Mouse (Mus musculus): ENCODE measurements at regions not wholly inside any gene's neighbourhood (a gene's known extent, or its start where the extent isn't known, plus 50 kb on each side); places are given as distances from the start of the nearest gene placed in this dataset.

DNA sequence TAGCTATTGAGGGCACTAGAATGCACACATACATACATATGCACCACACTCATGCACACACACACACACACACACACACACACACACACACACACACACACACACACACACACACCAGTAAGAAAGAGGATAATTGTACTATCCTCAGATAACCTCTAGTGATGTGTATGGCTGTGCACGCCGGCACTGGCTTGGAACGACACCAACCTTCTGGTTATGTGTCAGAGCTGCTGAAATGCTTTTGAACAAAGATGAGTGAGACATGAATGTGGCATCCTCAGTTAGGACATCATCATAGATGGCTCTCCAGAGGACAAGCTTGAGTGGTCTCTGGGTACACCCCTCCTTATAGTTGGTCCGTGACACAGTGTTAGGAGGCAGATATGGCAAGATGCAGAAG is 173.0 kb upstream of the 3110018I06Rik start:
- no peaks in the 10 kb centered on the region for H3K36me3 ChIP-seq (ENCODE audit: control insufficient read depth, insufficient read depth, low read length)
- H3K9ac ChIP-seq (ENCODE audit: low read length), result no peak overlapping the region
- ATAC-seq (ENCODE audit: low FRiP score), result no peak
- DNase-seq (ENCODE audit: low spot score, missing footprints), result no peak
- no peak overlapping the region for H3K4me2 ChIP-seq
- no peaks in the 10 kb centered on the region for H3K4me1 ChIP-seq (ENCODE audit: control insufficient read depth, insufficient read depth, low read length)
- WGBS, result 97% methylated on average over 4 of the region's 4 CpGs
- H3K9me3 ChIP-seq (ENCODE audit: control insufficient read depth, low read length), result no peaks in the 10 kb centered on the region
- H3K4me3 ChIP-seq (ENCODE audit: low read depth, low read length), result no peak overlapping the region
- no peak overlapping the region for H3K27ac ChIP-seq (ENCODE audit: low read depth, low read length)
- H3K27me3 ChIP-seq (ENCODE audit: control insufficient read depth, insufficient read depth, low read length), result no peaks in the 10 kb centered on the region

DNA sequence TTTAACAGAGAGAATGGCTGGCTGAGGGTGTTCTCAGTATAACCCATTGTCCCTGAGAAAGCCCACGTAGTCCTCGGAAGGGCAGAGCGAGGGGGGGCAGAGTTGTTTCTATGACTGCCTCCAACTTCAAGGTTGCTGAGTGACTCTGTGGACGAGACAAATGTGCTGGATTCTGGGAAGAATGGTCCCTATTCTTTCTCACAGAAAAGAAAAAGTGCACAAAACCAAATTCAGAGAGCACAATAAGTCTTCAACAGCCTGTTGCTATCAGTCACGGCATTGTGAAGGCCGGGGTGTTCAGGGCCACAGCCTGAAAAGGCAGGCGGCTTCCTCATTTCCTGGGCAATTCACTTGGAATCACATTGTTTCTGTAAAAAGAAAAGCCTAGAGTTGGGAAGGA is 165.6 kb upstream of the 3110018I06Rik start:
- no peak for DNase-seq (ENCODE audit: low spot score, missing footprints)
- H3K36me3 ChIP-seq (ENCODE audit: control insufficient read depth, insufficient read depth, low read length), result no peaks in the 10 kb centered on the region
- H3K4me2 ChIP-seq, result no peak overlapping the region
- no peak overlapping the region for H3K4me3 ChIP-seq (ENCODE audit: low read depth, low read length)
- no peak for ATAC-seq (ENCODE audit: low FRiP score)
- H3K27me3 ChIP-seq (ENCODE audit: control insufficient read depth, insufficient read depth, low read length), result no peaks in the 10 kb centered on the region
- H3K9me3 ChIP-seq (ENCODE audit: control insufficient read depth, low read length), result no peaks in the 10 kb centered on the region
- WGBS, result 56% methylated on average over 7 of the region's 7 CpGs
- H3K4me1 ChIP-seq (ENCODE audit: control insufficient read depth, insufficient read depth, low read length), result no peaks in the 10 kb centered on the region
- no peak overlapping the region for H3K27ac ChIP-seq (ENCODE audit: low read depth, low read length)
- no peak overlapping the region for H3K9ac ChIP-seq (ENCODE audit: low read length)

DNA sequence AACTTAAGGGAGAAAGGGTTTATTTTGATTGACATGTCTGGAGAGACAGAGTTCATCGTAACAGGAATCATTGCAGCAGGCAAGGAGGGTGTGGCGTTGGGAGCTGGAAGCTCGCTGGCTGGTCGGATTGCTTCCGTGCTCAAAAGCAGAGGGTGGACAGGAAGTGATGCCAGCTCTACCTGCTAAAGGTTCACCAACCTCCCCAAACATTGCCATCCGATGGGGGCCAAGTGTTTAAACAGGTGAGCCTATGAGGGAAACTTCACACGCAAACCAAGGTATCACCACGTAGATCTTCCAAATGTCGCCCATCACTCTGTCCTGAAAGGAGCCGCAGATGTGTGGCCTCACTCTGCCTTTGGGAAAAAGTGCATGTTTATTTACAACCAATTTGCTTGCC is 162.3 kb upstream of the 3110018I06Rik start:
- DNase-seq (ENCODE audit: low spot score, missing footprints) (no peak), ATAC-seq (ENCODE audit: low FRiP score) (no peak)
- H3K4me1 ChIP-seq (ENCODE audit: control insufficient read depth, insufficient read depth, low read length), result peaks cover 4% of the 10 kb centered on the region
- WGBS, result 94% methylated on average over 10 of the region's 10 CpGs
- H3K4me3 ChIP-seq (ENCODE audit: low read depth, low read length), result no peak overlapping the region
- H3K9ac ChIP-seq (ENCODE audit: low read length), result no peak overlapping the region
- no peaks in the 10 kb centered on the region for H3K36me3 ChIP-seq (ENCODE audit: control insufficient read depth, insufficient read depth, low read length)
- no peak overlapping the region for H3K27ac ChIP-seq (ENCODE audit: low read depth, low read length)
- H3K4me2 ChIP-seq, result no peak overlapping the region
- H3K9me3 ChIP-seq (ENCODE audit: control insufficient read depth, low read length), result no peaks in the 10 kb centered on the region
- no peaks in the 10 kb centered on the region for H3K27me3 ChIP-seq (ENCODE audit: control insufficient read depth, insufficient read depth, low read length)

- Histone ChIP-seq H3K4me1 (ENCODE audit: control insufficient read depth, insufficient read depth, low read length) (peaks cover 4% of the 10 kb centered on the region), H3K9ac (ENCODE audit: low read length) (no peak overlapping the region), H3K27ac (ENCODE audit: low read depth, low read length) (no peak overlapping the region), H3K4me3 (ENCODE audit: low read depth, low read length) (no peak overlapping the region), H3K36me3 (ENCODE audit: control insufficient read depth, insufficient read depth, low read length) (no peaks in the 10 kb centered on the region), H3K27me3 (ENCODE audit: control insufficient read depth, insufficient read depth, low read length) (no peaks in the 10 kb centered on the region), H3K9me3 (ENCODE audit: control insufficient read depth, low read length) (no peaks in the 10 kb centered on the region), H3K4me2 (no peak overlapping the region)
- 87% methylated on average over 9 of the region's 9 CpGs for WGBS
- DNase-seq (ENCODE audit: low spot score, missing footprints) (no peak), ATAC-seq (ENCODE audit: low FRiP score) (no peak)
Measured at GRCm38 (mm10) chr12:107327107-107327770, 161.2 kb upstream of the 3110018I06Rik start.

DNA sequence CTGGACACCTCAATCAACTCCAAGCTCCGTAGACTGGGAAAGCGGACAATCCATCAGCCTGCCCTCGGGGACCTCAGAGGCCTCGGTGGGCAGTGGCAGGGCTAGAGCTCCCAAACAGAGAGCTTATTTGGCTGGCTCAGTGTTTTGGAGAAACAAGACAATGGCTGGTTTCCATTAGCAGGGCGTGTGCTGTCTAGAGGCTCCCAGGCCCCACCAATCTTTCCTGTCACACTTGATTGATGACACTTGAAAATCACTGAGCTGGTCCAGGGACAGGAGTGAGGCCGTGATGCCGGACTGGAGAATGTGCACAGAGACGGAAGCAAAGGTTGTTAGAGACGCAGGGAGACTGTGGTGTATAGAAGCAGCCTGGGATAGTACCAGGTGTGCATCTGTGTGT is 159.4 kb upstream of the 3110018I06Rik start:
- Histone ChIP-seq H3K4me3 (ENCODE audit: low read depth, low read length) (no peak overlapping the region), H3K4me2 (no peak overlapping the region), H3K9me3 (ENCODE audit: control insufficient read depth, low read length) (no peaks in the 10 kb centered on the region), H3K9ac (ENCODE audit: low read length) (no peak overlapping the region), H3K27me3 (ENCODE audit: control insufficient read depth, insufficient read depth, low read length) (no peaks in the 10 kb centered on the region), H3K27ac (ENCODE audit: low read depth, low read length) (no peak overlapping the region), H3K36me3 (ENCODE audit: control insufficient read depth, insufficient read depth, low read length) (no peaks in the 10 kb centered on the region), H3K4me1 (ENCODE audit: control insufficient read depth, insufficient read depth, low read length) (peaks cover 4% of the 10 kb centered on the region)
- no peak for ATAC-seq (ENCODE audit: low FRiP score)
- 54% methylated on average over 9 of the region's 9 CpGs for WGBS
- DNase-seq (ENCODE audit: low spot score, missing footprints), result no peak

GRCm38 (mm10) chr12:107334366-107334765 is 154.1 kb upstream of the 3110018I06Rik start:
- WGBS, result 79% methylated on average over 8 of the region's 8 CpGs

DNA sequence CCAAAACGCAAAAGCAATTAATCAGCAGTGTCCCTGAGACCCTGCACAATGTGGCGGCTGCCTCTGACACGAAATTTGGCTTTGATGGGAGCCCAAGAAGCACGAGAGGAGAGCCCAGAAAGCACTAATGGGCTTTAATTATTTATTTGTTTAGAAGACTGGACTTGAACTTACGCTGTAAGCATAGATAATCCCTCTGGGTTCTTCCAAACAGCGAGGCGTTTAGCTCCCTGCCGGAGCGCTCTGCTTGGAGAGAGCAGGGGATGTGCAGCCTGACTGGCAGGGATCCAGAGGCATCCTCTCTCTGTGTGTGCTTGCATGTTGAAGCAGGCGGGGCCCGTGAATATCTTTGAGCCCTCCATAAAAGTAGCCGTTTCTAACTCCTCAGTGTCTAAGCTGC is 153.3 kb upstream of the 3110018I06Rik start:
- H3K4me1 ChIP-seq (ENCODE audit: control insufficient read depth, insufficient read depth, low read length), result no peaks in the 10 kb centered on the region
- ATAC-seq (ENCODE audit: low FRiP score) (no peak), DNase-seq (ENCODE audit: low spot score, missing footprints) (no peak)
- H3K27me3 ChIP-seq (ENCODE audit: control insufficient read depth, insufficient read depth, low read length), result no peaks in the 10 kb centered on the region
- no peak overlapping the region for H3K27ac ChIP-seq (ENCODE audit: low read depth, low read length)
- H3K4me2 ChIP-seq, result no peak overlapping the region
- no peak overlapping the region for H3K4me3 ChIP-seq (ENCODE audit: low read depth, low read length)
- no peak overlapping the region for H3K9ac ChIP-seq (ENCODE audit: low read length)
- WGBS, result 84% methylated on average over 12 of the region's 12 CpGs
- H3K9me3 ChIP-seq (ENCODE audit: control insufficient read depth, low read length), result no peaks in the 10 kb centered on the region
- no peaks in the 10 kb centered on the region for H3K36me3 ChIP-seq (ENCODE audit: control insufficient read depth, insufficient read depth, low read length)

More at GRCm38 (mm10) chr12:107334366-107334765, 154.1 kb upstream of the 3110018I06Rik start:
- ATAC-seq (ENCODE audit: low FRiP score) (no peak), DNase-seq (ENCODE audit: low spot score, missing footprints) (no peak)
- no peaks in the 10 kb centered on the region for H3K27me3 ChIP-seq (ENCODE audit: control insufficient read depth, insufficient read depth, low read length)
- no peak overlapping the region for H3K4me3 ChIP-seq (ENCODE audit: low read depth, low read length)
- H3K4me2 ChIP-seq, result no peak overlapping the region
- H3K9ac ChIP-seq (ENCODE audit: low read length), result no peak overlapping the region
- H3K9me3 ChIP-seq (ENCODE audit: control insufficient read depth, low read length), result no peaks in the 10 kb centered on the region
- no peaks in the 10 kb centered on the region; the same call in 1 of the 2 replicates for H3K4me1 ChIP-seq (ENCODE audit: control insufficient read depth, insufficient read depth, low read length)
- no peaks in the 10 kb centered on the region for H3K36me3 ChIP-seq (ENCODE audit: control insufficient read depth, insufficient read depth, low read length)
- H3K27ac ChIP-seq (ENCODE audit: low read depth, low read length), result no peak overlapping the region

- Histone ChIP-seq H3K27me3 (ENCODE audit: control insufficient read depth, insufficient read depth, low read length) (no peaks in the 10 kb centered on the region), H3K4me3 (ENCODE audit: low read depth, low read length) (no peak overlapping the region), H3K36me3 (ENCODE audit: control insufficient read depth, insufficient read depth, low read length) (no peaks in the 10 kb centered on the region), H3K9me3 (ENCODE audit: control insufficient read depth, low read length) (no peaks in the 10 kb centered on the region), H3K4me1 (ENCODE audit: control insufficient read depth, insufficient read depth, low read length) (no peaks in the 10 kb centered on the region), H3K27ac (ENCODE audit: low read depth, low read length) (no peak overlapping the region), H3K4me2 (no peak overlapping the region), H3K9ac (ENCODE audit: low read length) (no peak overlapping the region)
- ATAC-seq (ENCODE audit: low FRiP score) (no peak), DNase-seq (ENCODE audit: low spot score, missing footprints) (no peak)
- WGBS, result 80% methylated on average over 10 of the region's 10 CpGs
Measured at GRCm38 (mm10) chr12:107338758-107339157, 149.7 kb upstream of the 3110018I06Rik start.

DNA sequence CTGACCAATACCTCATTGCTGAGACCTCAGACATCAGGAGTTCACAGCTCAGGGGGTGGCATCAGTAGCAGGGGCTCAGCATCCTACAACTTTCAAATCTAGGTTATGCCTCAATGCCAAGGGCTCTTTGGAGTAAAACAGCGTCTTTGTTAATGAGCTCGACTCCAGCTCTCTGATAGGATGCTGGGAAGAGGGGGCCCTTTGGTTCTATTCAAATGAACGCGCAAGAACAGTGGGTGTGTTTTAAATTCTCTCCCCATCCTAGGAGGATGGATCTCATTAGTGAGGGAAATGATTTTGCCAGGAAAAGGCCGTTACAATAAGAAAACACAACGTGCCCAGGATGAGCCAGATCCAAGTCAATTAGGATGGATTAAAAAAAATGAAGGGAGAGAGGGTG is 132.2 kb upstream of the 3110018I06Rik start:
- no peak overlapping the region for H3K4me2 ChIP-seq
- DNase-seq (ENCODE audit: low spot score, missing footprints), result no peak
- no peaks in the 10 kb centered on the region for H3K9me3 ChIP-seq (ENCODE audit: control insufficient read depth, low read length)
- no peak overlapping the region for H3K9ac ChIP-seq (ENCODE audit: low read length)
- no peaks in the 10 kb centered on the region for H3K36me3 ChIP-seq (ENCODE audit: control insufficient read depth, insufficient read depth, low read length)
- no peak overlapping the region for H3K27ac ChIP-seq (ENCODE audit: low read depth, low read length)
- no peaks in the 10 kb centered on the region for H3K27me3 ChIP-seq (ENCODE audit: control insufficient read depth, insufficient read depth, low read length)
- no peak for ATAC-seq (ENCODE audit: low FRiP score)
- H3K4me3 ChIP-seq (ENCODE audit: low read depth, low read length), result no peak overlapping the region
- H3K4me1 ChIP-seq (ENCODE audit: control insufficient read depth, insufficient read depth, low read length), result no peaks in the 10 kb centered on the region; the same call in 1 of the 2 replicates
- 64% methylated on average over 6 of the region's 6 CpGs for WGBS
